Mouse (Mus musculus) ES-E14 (cell line): ENCODE data around the gene Sdad1.

Source experiments
- HCFC1 ChIP-seq: IDR thresholded peaks from 2 replicates; pipeline ENCODE4 v1.6.1; 2012; ENCODE audit warnings: low read length, inconsistent platforms, borderline replicate concordance; ENCODE audit not compliant: insufficient read depth
- ZC3H11A ChIP-seq: IDR thresholded peaks from 2 replicates; pipeline ENCODE4 v1.6.1; 2012; ENCODE audit warnings: low read depth, mild to moderate bottlenecking, inconsistent platforms, low read length, borderline replicate concordance
- ZNF384 ChIP-seq: IDR thresholded peaks from 2 replicates; pipeline ENCODE4 v1.6.1; 2012; ENCODE audit warnings: low read depth, low read length, inconsistent platforms

DNA sequence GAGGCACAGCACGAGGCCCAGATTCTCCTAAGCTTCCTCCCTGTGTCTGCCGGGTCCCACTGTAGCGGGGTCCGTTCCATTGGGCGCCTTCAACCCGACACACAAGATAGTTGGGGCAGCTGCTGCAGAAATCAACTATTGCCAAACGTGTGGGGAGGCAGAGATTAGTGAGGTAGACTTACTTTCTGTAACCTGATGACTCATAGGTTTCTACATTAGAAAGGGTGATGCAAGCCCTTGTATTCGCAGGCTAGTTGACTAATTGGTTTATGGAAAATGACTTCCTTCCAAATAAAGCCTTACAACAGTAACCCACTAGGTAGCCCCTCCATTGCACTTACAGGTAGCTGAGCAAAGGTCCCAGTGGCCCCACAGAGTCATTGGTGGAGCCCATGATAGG is 47.6 kb downstream of the Sdad1 start:
- TF ChIP-seq HCFC1 (no peak), ZNF384 (no peak), ZC3H11A (no peak)
